Mouse (Mus musculus): ENCODE data around the gene Usp9x. TPM values are rescaled to one million over a fixed set of nuclear protein-coding genes. Genes with fewer than 3 reads are reported as not detected.

The Usp9x gene
- polyA plus RNA-seq (2015; fragmentation: Nextera tagmentation; extraction: Ambion mirVana) = 8.4 and 10.8 TPM in 2 replicates

DNA sequence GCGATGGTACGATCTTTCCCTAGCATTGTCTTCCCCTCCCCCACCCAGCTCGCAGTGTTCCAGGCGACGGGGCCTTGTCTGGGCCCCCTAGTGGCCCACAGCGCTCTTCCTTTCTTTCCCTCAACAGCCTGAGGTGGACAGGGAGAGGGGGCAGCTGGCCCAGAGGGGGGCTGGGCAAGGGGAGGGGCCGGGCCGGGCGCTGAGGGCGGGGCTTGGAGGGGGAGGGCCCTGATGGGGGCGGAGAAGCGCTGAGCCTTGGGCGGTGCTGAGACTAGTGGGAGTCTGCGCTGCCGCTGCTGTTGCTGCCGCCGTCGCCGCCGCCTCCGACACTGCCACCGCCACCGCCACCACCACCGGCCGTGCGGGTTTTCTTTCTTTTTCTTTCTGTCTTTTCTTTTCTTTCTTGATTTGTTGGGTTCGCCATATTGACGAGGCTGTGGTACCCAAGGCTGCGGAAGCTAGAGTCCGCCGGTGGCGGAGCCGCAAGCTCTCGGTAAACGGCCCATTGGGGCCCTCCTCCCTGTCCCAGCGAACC, at the start of gene Usp9x:
Gene Usp9x, plus strand, starts transcription at position 258 of the 535 bp plus-strand sequence.
- H3K4me1 ChIP-seq (ENCODE audit: insufficient read depth) = no peaks in the 10 kb centered on the region
- H3K4me2 ChIP-seq (ENCODE audit: low read depth, low read length) = peak within 1 kb of the TSS; percentile 75
- peak; percentile 93 for DNase-seq
- H3K27me3 ChIP-seq (ENCODE audit: insufficient read depth, low read length) = no peaks in the 10 kb centered on the region; the same call in 1 of the 2 replicates
- H3K36me3 ChIP-seq (replicated peaks; ENCODE audit: insufficient read depth, low read length) = no peaks in the 10 kb centered on the region
- peak within 1 kb of the TSS; percentile 75 for H3K4me3 ChIP-seq (ENCODE audit: low read depth, low read length)
- TF ChIP-seq EP300 (IDR thresholded peaks at IDR 0.05; ENCODE audit: low read depth) (no peak), CTCF (IDR thresholded peaks at IDR 0.05; ENCODE audit: low read depth) (peak; percentile 80)
- peak within 1 kb of the TSS; percentile 81 for H3K9ac ChIP-seq (replicated peaks)
- WGBS (ENCODE audit: insufficient replicate concordance) = 15% methylated on average over 26 of the region's 36 CpGs
- peak; percentile 85 for ATAC-seq
- peak within 1 kb of the TSS; percentile 98 for H3K27ac ChIP-seq (ENCODE audit: low read depth)
- H3K9me3 ChIP-seq (ENCODE audit: low read length) = no peaks in the 10 kb centered on the region

DNA sequence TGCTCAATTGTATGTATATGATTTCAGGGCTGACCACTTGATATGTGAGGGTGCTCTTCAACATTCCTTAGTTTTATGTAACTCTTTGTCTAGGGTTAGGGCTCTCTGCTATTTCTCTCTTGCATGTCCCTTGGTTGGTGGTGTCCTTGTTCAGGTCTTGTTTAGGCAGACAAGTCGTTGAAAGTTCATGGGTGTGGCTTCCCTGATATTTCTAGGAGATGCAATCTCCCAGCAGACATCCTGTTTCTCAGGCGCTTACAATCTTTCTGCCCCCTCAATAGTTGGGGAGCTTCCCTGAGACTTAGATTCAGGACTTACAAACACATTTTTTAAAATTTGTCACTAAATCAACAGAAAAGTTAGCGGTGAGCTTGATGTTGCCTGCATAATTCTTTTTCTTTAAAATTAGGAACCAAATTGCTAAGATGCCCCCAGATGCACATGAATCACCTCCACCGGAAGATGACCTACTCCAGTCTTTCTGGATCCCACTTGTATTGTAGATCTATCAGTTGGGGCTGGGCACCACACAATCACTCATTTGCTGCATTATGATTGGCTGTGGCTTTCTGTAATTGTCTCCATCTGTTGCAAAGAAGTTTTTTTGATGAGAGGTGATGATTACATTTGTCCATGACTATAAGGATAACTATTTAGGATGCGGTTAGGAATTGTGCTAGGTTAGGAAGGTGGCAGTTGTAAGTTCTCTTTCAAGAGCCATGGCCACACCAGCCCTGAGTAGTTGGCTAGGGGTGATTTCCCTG, 48.6 kb upstream of the Usp9x start:
- H3K9me3 ChIP-seq (ENCODE audit: low read length) = no peaks in the 10 kb centered on the region
- H3K4me1 ChIP-seq (ENCODE audit: insufficient read depth) = no peaks in the 10 kb centered on the region
- TF ChIP-seq EP300 (IDR thresholded peaks at IDR 0.05; ENCODE audit: low read depth) = no peak
- TF ChIP-seq CTCF (IDR thresholded peaks at IDR 0.05; ENCODE audit: low read depth) = no peak
- no peak overlapping the region for H3K27ac ChIP-seq (ENCODE audit: low read depth)
- H3K4me2 ChIP-seq (ENCODE audit: low read depth, low read length) = no peak overlapping the region
- no peak overlapping the region for H3K9ac ChIP-seq (replicated peaks)
- no peak for DNase-seq
- H3K36me3 ChIP-seq (replicated peaks; ENCODE audit: insufficient read depth, low read length) = no peaks in the 10 kb centered on the region
- H3K4me3 ChIP-seq (ENCODE audit: low read depth, low read length) = no peak overlapping the region
- 69% methylated on average over 5 of the region's 5 CpGs for WGBS (ENCODE audit: insufficient replicate concordance)
- H3K27me3 ChIP-seq (ENCODE audit: insufficient read depth, low read length) = 0 out of 2 replicates have a peak, but pooled peaks cover 3% of the 10 kb centered on the region
- ATAC-seq = no peak

DNA sequence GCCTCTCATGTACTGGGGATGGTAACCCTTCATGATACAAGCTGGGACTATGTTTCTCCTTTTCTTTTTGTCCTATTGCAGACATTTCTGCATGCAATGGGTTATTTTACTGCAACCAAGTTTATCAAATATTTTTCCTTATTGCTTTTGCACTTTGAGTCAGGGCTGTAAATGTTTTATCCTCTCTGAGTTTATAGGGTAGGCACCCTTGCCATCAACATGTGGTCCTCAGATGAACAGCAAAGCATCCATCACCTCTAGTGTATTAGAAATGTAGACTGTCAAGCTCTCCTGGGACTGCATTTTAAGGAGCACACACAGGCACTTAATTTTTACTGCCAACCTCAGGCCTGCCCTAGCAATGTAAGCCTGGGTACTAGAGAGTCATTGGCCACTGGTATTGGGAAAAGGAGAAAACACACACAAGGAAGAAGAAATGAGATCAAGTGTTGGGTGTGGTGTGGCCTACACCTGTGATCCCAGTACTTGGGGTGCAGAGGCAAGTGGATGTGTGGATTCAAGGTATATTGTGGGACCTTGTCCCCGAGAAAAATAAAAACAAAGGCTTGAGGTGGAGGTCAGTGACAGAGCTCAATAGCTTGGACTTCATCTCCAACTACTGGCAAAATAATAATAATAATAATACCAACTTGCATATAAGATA, 46.6 kb upstream of the Usp9x start:
- Histone ChIP-seq H3K4me3 (ENCODE audit: low read depth, low read length) (no peak overlapping the region), H3K27ac (ENCODE audit: low read depth) (no peak overlapping the region), H3K4me1 (ENCODE audit: insufficient read depth) (no peaks in the 10 kb centered on the region), H3K9me3 (ENCODE audit: low read length) (no peaks in the 10 kb centered on the region), H3K4me2 (ENCODE audit: low read depth, low read length) (no peak overlapping the region), H3K27me3 (ENCODE audit: insufficient read depth, low read length) (0 out of 2 replicates have a peak, but pooled peaks cover 3% of the 10 kb centered on the region), H3K36me3 (replicated peaks; ENCODE audit: insufficient read depth, low read length) (no peaks in the 10 kb centered on the region), H3K9ac (replicated peaks) (no peak overlapping the region)
- ATAC-seq (no peak), DNase-seq (no peak)
- 60% methylated on average over 1 of the region's 1 CpGs for WGBS (ENCODE audit: insufficient replicate concordance)
- TF ChIP-seq CTCF (IDR thresholded peaks at IDR 0.05; ENCODE audit: low read depth) = no peak
- no peak for TF ChIP-seq EP300 (IDR thresholded peaks at IDR 0.05; ENCODE audit: low read depth)

DNA sequence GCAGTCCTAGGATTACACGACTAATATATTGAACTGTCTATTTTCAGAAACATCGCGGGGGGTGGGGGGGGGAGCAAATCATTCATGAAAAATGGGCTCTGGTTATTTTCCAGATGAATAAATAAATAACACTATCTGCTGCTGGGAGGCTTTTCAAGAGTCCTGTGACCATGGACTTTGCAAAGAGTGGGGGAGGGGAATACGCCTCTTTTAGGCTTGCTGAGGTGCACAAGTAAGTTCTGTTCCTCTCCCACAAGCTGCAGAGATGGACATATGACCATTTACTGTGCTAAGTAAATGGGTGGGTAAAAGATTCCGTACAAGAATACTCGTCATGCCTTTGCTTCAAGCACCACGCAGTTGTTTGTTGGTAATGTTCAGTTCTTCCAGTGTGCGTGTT, 46.0 kb upstream of the Usp9x start:
- Histone ChIP-seq H3K27me3 (ENCODE audit: insufficient read depth, low read length) (0 out of 2 replicates have a peak, but pooled peaks cover 3% of the 10 kb centered on the region), H3K4me2 (ENCODE audit: low read depth, low read length) (no peak overlapping the region), H3K9me3 (ENCODE audit: low read length) (no peaks in the 10 kb centered on the region), H3K27ac (ENCODE audit: low read depth) (no peak overlapping the region), H3K4me3 (ENCODE audit: low read depth, low read length) (no peak overlapping the region), H3K36me3 (replicated peaks; ENCODE audit: insufficient read depth, low read length) (no peaks in the 10 kb centered on the region), H3K9ac (replicated peaks) (no peak overlapping the region), H3K4me1 (ENCODE audit: insufficient read depth) (no peaks in the 10 kb centered on the region)
- no peak for DNase-seq
- ATAC-seq = no peak
- TF ChIP-seq CTCF (IDR thresholded peaks at IDR 0.05; ENCODE audit: low read depth) (no peak), EP300 (IDR thresholded peaks at IDR 0.05; ENCODE audit: low read depth) (no peak)
- 78% methylated on average over 8 of the region's 8 CpGs for WGBS (ENCODE audit: insufficient replicate concordance)

DNA sequence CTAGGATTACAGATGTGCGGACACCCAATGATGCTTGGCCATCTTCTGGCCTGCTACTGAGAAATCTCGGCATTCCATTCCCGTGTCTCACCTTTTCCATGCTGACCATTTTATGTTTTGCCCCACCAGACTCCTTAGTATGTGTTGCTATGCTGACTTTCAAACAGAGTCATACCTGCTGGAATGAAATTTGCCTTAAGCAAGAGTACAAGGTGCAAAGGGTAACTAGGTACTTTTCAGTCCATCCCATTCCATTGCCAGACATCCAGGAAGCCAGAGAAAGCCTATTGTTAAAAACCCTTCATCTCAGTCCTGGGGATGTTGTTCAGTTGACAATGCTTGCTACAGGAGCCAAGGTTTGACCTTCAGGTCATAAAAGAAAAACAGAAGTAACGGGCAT, 43.1 kb upstream of the Usp9x start:
- 84% methylated on average over 4 of the region's 4 CpGs for WGBS (ENCODE audit: insufficient replicate concordance)
- Histone ChIP-seq H3K4me2 (ENCODE audit: low read depth, low read length) (no peak overlapping the region), H3K27me3 (ENCODE audit: insufficient read depth, low read length) (0 out of 2 replicates have a peak, but pooled peaks cover 1% of the 10 kb centered on the region), H3K9ac (replicated peaks) (no peak overlapping the region), H3K27ac (ENCODE audit: low read depth) (no peak overlapping the region), H3K36me3 (replicated peaks; ENCODE audit: insufficient read depth, low read length) (no peaks in the 10 kb centered on the region), H3K4me1 (ENCODE audit: insufficient read depth) (no peaks in the 10 kb centered on the region), H3K9me3 (ENCODE audit: low read length) (no peaks in the 10 kb centered on the region), H3K4me3 (ENCODE audit: low read depth, low read length) (no peak overlapping the region)
- DNase-seq = no peak
- TF ChIP-seq EP300 (IDR thresholded peaks at IDR 0.05; ENCODE audit: low read depth) (no peak), CTCF (IDR thresholded peaks at IDR 0.05; ENCODE audit: low read depth) (no peak)
- ATAC-seq = no peak

DNA sequence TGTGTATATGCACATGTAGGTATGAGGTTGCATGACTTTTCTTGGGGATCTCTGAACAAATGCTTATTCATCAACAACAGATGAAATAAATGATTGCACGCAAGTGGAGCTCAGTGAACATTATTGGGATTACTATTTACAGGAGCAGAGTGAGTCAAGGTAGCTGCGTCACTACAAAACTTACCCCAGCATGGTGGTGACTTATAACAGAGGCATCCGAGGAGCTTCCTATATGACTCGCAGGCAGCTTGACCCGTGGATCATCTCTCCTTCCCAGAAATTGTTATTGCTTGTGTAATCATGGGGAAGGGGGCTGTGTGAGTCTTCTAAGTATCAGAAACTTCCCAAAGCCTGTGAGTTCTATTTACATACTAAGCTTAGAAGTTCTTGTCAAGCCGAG, 41.3 kb upstream of the Usp9x start:
- ATAC-seq (no peak), DNase-seq (no peak)
- Histone ChIP-seq H3K36me3 (replicated peaks; ENCODE audit: insufficient read depth, low read length) (no peaks in the 10 kb centered on the region), H3K4me1 (ENCODE audit: insufficient read depth) (no peaks in the 10 kb centered on the region), H3K9ac (replicated peaks) (no peak overlapping the region), H3K4me3 (ENCODE audit: low read depth, low read length) (no peak overlapping the region), H3K27ac (ENCODE audit: low read depth) (no peak overlapping the region), H3K9me3 (ENCODE audit: low read length) (no peaks in the 10 kb centered on the region), H3K27me3 (ENCODE audit: insufficient read depth, low read length) (no peaks in the 10 kb centered on the region), H3K4me2 (ENCODE audit: low read depth, low read length) (no peak overlapping the region)
- TF ChIP-seq CTCF (IDR thresholded peaks at IDR 0.05; ENCODE audit: low read depth) (no peak), EP300 (IDR thresholded peaks at IDR 0.05; ENCODE audit: low read depth) (no peak)
- 88% methylated on average over 6 of the region's 6 CpGs for WGBS (ENCODE audit: insufficient replicate concordance)

Data from liver, postnatal 0 days (tissue).